Mouse (Mus musculus): Measurements from ENCODE around the gene Ttll5.

DNA sequence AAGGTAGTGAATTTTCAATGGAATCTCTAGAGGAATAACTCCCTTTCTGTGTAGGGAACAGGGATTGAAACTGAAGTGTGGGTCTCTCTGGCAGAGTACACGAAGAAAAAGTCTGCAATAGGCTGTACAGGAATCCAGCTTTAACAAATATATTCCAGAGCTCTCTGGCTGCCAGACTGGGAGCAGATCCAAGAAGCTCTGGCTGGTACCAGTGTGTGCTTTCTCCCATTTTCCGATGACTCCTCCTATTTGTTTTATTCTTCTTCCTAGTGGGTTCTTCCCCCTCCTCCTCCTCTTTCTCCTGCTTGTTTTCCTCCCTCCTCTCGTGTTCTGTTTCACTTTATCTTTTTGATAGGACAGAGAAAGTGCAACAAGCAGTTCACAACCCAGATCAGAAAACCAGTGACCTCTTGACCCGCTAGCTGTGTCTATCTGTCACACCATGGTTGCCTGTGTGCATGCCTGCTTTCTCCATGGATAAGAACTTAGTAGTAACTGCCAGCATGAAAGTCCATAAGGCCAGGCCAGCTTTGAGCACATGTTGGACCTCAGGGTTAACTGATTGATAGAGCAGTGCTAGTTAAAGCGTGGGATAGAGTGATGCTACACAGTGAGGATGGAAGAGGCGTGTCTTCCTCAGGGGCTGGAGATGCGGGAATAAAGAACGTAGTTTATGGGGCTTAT, 55.3 kb downstream of the Ttll5 start:
- TF ChIP-seq GATA1 (IDR thresholded peaks at IDR 0.05; ENCODE audit: borderline replicate concordance, low read length): no peak
- TF ChIP-seq FLI1 (IDR thresholded peaks at IDR 0.05; ENCODE audit: low read length): no peak
